Mouse (Mus musculus) olfactory bulb, adult 2 months (tissue): ENCODE measurements around the gene Acpp.

Experiments
- CTCF ChIP-seq: fragments of 200-500 bp; IDR thresholded peaks from 2 replicates; pipeline ENCODE4 v1.5.1; 2012; ENCODE audit warnings: low read depth, mild to moderate bottlenecking, low read length, moderate library complexity; ENCODE audit not compliant: insufficient read depth
- POLR2A ChIP-seq: fragments of 200-500 bp; IDR thresholded peaks from 2 replicates; pipeline ENCODE4 v1.6.1; 2012; ENCODE audit warnings: mild to moderate bottlenecking, low read depth, low read length, moderate library complexity; ENCODE audit not compliant: insufficient read depth

DNA sequence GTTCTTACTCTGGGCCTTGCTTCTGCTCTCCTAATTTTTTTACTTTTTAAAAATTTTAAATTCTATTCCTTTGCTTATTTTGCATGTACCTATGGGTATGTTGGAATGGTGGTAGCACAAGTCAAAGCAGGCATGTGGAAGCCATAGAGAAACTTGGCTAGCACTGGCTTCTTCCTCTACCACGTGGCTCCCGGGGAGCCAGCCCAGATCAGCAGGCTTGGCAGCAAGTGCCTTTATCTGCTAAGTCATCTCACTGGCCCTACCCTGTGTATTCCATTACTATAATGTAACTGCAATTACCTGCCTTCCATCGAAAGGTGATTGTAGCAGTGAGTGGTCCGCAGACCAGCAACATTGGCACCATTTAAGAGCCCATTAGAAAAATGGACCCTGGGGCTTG lies 22.8 kb upstream of the Acpp start:
- TF ChIP-seq CTCF (no peak), POLR2A (no peak)
